Mouse (Mus musculus) gastrocnemius, adult 18-20 months (tissue): ENCODE data around the gene Dazap1. TPM values are rescaled to one million over a fixed set of nuclear protein-coding genes. Genes with fewer than 3 reads are reported as not detected.

Experiments
- DNase-seq: peaks from one replicate; pipeline ENCODE4 v3.0.0; 2021; ENCODE audit warnings: low spot score
- total RNA-seq, 2 experiments: library from RNA; stranded (reverse); gene quantifications; 2 replicates each; pipeline ENCODE4 v1.2.3; 2021

The Dazap1 gene
- total RNA-seq, 2 experiments from 2014 or later = 34.2 to 38.8 TPM

- DNase-seq = peak; percentile 97
These were observed 12.2 kb upstream of the Dazap1 start, which contains the start of gene Ndufs7 for GRCm38 (mm10) chr10:80248971-80249640. Gene Ndufs7 (plus strand): TSS chr10:80249121.

GRCm38 (mm10) chr10:80250059-80250458, 11.2 kb upstream of the Dazap1 start:
- DNase-seq = no peak

- DNase-seq = no peak
These were observed 10.7 kb upstream of the Dazap1 start for GRCm38 (mm10) chr10:80250573-80250972.

DNA sequence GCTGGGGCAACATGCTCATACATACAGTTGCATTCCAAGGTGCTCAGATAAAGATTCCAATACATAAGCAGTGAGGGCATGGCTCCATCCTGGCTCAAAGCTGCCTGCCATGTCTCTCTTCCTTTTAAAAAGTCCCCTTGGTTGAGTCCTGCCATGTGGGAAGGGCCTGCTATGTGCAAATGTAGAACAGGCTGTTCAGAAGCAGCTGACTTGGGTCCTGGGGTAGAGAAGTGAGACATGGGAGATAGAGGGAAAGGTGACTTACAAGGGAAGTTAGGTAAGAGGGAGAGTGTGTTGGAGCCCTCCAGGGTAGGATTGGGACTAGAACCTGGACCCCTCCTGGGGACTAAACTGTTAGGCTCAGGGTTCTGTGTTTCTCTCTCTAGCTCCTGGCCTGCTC, 9.3 kb upstream of the Dazap1 start:
- no peak for DNase-seq

- peak; percentile 50 for DNase-seq
These were observed 8.6 kb upstream of the Dazap1 start for GRCm38 (mm10) chr10:80252493-80253274.

DNA sequence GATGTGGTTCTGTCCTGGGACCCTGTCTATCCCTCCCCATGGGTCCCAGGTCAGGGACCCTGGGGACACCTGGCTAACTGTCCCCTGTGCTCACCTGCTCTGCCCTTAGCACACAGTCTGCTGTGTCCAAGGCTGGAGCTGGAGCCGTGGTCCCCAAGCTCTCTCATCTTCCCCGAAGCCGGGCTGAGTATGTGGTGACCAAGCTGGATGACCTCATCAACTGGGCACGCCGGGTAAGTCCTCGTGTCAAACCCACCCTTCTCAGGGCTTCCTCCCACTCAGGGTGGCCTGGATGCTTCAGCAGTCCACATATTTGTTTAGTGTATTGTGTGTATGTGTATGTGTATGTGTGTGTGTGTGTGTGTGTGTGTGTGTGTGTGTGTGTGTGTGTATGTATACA, 7.7 kb upstream of the Dazap1 start:
- DNase-seq = no peak

DNA sequence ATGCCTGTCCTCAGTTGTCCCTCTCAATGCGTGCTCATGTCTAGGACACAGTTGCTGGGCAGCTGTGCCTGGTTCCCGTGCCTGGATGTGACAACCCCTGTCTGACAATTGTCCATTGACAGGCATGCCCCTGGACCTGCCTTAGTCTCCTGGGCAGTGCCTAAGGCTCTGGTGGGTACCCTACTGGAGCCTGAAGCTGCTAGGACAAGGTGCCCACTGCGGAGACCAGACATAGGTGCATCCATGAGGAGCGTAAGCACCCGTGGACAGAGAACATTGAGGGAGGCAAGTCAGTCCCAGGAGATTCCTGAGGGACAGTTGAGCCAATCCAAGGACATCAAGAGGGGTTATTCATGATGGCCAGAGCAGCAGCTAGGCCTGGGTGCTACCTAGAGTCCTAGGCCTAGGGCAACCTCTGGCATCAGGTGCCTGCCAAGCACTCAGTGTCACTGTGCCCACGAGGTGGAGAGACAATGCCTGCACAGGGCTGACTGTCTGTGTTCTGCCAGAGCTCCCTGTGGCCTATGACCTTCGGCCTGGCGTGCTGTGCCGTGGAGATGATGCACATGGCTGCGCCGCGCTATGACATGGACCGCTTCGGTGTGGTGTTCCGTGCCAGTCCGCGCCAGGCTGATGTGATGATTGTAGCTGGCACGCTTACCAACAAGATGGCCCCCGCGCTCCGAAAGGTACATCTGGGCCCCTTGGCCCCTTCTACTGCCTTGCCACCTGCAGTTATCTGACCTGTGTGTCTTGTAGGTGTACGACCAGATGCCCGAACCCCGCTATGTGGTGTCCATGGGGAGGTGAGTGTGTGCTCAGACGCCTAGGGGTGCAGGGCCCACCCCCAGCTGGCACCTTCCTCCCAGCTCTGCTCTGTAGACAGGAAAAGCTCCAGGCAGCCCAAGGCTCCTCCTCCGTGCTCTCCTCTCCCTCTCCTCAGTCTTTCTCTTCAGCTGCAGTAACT, 6.7 kb upstream of the Dazap1 start:
- no peak for DNase-seq

DNA sequence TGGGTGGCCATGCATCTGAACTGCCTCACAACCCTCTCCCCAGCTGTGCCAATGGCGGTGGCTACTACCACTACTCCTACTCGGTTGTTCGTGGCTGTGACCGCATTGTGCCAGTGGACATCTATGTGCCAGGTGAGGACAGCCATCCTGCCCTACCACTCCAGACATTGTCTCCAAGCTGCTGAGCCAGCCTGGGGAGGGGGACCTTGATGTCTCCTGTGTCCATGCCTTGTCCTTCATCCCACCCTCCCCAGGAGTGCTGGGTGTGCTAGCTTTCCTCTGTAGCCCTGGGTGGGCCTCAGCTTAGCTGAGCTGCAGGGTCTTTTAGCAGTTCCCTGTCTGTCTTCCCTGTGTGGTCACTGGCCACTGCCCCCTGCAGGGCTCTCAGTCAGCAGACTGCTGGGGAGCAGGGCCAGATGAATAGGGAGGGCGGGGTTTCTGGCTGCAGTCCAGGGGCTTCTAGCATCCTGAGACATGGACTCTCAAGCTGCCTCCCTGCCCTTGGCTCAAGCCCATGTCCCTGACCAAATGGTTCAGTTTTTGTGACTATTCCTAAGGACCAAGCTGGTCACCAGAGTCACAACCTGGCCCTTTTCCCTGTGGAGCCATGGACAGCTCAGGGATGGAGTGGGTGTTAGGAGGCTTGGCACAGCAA, 5.3 kb upstream of the Dazap1 start:
- no peak for DNase-seq

DNA sequence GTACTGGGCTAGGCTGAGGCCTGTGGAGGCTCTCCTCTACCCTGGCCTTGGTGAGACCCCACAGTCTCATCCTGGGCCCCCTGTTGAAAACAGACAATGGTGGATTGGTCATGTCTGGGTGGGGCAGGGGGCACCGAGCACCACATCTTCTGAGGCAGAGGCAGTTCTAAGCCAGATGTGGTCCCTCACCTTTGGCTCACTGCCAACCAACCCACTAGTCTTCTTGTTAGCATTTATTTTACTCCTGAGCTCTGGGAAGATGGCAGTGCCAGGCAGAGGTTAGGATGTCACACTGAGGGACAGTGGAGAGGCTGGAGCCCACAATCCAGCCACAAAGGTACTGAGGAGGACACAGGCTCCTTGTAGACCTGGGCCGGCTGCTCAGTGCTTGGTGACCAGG, 3.4 kb upstream of the Dazap1 start:
- no peak for DNase-seq

GRCm38 (mm10) chr10:80258752-80259462, 2.4 kb upstream of the Dazap1 start:
- DNase-seq = no peak

DNA sequence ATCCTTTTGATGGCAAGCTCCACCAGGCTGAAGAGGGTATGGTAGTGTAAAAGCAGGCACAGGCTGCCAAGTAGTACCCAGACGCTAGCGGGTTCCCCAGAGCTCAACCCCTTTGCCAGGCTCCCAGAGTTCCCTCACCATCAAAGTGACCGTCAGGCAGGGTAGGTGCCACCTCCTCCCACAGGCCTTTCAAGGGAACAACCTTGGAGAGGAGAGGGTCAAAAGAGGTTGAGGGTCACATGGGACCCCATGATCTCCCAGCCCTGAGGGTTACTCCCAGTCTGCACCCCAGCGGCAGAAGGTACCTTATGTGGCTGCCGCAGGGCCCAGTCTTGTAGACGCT, 1.9 kb upstream of the Dazap1 start:
- no peak for DNase-seq

DNA sequence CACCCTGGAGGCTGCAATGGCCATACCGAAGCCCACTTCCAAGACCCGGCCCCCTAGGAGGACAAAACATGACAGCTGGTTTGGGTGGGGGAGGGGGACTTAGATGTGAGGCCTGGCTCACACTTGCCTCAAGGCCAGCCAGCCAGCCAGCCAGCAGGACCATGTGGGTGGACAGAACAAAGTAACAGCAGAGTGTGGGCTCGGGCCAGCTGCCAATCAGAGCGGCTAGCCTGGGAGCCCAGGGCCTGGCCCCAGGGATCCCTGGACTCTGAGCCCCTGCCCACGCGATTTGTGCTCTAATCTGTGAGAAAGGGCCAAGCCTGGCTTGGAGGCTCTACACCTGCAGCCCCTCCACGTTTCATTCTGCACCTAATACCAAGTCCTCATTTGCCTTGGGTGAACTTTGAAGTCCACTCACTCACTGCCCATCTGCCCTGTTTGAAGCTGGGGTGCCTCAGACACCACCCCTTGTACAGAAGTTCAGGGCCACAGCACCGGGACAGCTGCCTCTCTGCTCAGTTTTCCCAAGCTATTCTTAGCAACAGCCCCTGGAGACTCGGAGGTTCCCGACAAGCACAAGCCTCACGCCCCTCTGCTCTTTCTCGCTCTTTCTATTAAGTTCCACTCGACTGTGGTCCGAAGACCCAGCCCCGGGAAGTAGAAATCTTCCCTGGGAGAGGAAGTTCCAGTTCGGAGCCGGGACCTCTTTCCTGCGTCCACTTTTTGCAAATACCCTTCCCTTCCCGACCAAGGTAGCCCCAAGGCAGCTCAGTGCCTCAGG, 1.2 kb upstream of the Dazap1 start:
- DNase-seq = peak; percentile 47

DNA sequence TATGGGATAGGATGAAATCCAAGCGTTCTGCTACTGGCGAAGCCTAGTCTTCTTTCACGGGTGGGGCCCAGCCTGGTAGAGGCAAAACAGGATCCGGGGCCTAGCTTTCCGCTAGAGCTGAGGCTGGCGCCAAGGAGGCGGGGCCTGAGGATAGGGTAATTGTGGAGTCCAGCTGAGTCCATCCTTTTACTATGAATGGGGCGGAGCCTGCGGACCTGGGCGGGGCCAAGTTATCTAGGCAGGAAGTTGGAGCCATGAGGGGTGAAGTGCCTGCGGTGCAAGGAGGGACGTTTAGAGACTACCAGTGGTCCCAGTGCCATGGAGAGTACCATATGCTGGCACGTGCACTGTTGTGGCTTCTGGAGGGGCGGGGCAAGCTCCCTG, 291 bp downstream of the Dazap1 start:
- peak; percentile 98 for DNase-seq

GRCm38 (mm10) chr10:80262169-80262568, 883 bp downstream of the Dazap1 start:
- no peak for DNase-seq

DNA sequence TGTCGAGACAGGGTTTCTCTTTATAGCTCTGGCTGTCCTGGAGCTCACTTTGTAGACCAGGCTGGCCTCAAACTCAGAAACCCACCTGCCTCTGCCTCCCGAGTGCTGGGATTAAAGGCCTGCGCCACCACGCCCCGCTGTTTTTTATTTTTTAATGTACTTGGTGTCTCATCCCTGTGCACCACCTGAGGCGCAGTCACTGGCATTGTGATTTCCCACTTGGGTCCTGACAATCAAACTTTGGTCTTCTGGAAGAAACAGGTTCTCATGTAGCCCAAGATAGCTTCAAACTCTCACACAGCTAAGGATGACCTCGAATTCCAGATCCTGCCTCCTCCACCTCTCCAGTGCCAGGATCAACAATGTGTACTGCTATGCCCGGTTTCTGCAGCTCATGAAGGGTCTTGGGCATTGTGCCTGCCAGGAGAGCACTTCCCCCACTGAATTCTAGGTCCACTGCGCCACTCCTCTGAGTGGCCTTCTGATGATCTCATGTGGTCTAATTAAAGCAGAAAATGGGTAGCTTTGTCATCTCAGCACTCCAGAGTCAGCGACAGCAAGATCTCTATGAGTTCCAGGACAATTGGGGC, 1.6 kb downstream of the Dazap1 start:
- no peak for DNase-seq

DNA sequence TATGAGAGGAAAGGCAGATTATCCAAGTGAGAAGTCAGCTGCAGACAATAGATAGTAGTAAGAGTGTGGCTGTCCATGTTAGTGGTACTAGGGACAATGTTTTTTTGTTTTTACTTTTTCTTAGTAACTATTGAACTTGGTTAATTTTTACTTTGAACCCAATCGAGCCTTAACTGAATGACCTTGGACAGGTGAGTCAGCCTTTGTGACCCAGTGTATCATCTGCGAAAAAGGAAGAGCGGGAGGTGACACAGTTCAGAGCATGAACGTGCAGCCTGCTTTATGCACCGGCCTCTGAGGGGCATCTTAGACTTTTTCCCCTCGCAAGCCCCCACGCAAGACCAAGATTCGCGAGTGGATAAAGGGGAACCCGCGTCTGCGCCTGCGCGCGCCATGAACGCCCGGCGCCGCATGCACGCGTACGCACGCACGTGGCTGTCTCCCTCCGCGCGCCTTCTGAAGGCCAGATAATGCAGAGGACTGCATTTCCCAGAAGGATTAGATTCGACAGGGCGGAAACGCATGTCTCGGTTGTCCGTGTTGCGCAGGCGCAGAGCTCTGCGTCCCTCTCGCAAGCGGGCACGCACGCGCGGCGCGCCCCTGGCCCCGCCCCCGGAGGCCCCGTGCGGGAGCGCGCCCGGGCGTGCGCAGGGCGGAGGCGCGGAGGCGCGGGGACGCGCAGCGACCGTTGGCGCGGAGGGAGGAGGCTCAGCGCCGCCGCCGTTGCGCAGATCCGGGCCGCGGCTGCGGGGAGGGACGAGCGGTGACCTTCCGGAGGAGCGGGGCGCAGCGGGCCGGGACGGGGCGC, 3.3 kb downstream of the Dazap1 start:
- DNase-seq = peak; percentile 98

DNA sequence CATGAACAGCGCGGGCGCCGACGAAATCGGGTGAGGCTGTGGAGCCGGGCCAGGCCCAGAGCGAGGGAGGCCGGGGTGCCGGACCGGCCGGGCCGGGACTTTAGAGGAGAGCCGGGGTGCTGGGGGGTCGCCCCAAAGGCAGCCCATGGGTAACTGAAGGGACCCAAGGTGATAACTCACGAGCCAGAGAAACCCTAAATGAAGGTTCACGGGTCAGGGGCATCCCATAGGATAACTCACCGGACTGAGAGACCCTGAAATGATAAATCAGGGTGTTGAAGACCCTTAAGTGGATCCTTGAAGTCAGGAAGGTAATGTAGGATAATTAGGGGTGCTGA, 3.8 kb downstream of the Dazap1 start:
- no peak for DNase-seq

DNA sequence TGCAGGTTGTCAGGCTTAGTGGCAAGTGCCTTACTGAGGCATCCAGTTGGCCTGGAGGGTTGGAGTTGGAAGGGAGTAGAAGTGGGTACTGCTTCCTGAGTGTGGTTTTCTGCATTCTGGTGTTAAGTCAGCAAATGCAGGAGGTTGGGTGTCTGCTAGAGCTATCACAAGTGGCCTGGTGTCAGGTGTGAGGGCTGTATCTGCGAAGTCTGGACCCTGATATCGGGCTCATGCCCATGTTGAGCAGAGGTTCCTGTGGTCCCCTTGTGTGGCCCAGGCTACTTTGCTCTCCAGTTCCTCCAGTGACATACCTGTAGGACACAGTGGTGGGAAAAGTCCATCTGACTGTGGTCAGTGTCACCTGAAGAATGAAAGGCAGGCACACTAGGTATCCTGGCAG, 8.8 kb downstream of the Dazap1 start:
- no peak for DNase-seq

DNA sequence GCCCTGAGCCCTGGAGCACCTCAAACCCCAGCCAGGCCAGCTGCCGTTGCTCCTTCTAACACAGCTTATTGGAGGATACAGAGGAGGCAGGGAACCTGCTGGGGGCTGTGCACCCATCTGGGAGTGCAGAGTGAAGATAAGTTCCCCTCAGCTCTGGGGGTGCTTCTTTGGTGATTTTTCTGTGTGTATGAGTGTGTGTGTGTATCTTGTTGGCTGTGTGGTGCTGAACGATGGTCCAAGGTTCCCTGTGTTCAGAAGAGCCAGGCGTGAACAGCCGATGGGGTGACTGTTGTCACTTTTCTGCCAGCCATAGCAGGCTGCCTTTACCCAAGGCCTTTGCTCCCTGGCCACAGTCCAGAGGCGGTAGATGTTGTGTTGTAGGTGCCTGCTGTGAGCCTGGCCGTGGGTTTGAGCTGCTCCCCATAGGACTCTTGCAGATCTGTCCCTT, 9.5 kb downstream of the Dazap1 start:
- no peak for DNase-seq
